Mouse (Mus musculus): Measurements from ENCODE around the gene Pla2g7.

GRCm38 (mm10) chr17:43590531-43590930 lies 22.6 kb downstream of the Pla2g7 start:
- TF ChIP-seq CTCF (IDR thresholded peaks at IDR 0.05; ENCODE audit: low read depth) (no peak), EP300 (IDR thresholded peaks at IDR 0.05; ENCODE audit: low read depth) (no peak)
